Mouse (Mus musculus) Patski (cell line): Measurements from ENCODE around the gene Fam213a. TPM values are rescaled to one million over a fixed set of nuclear protein-coding genes. Genes with fewer than 3 reads are reported as not detected.

Experiments
- ATAC-seq: fragments of 100-300 bp; one replicate; pipeline ENCODE4 v1.8.0; 2021
- CTCF ChIA-PET: fragments of 350-600 bp; sonication (Branson Sonifier 250); formaldehyde crosslinking; loops from one replicate; lab custom pipeline; 2022; ENCODE audit warnings: inconsistent platforms; lab: Charles Lee
- POLR2A ChIA-PET: fragments of 350-600 bp; sonication (Branson Sonifier 250); formaldehyde crosslinking; loops from one replicate; lab custom pipeline; 2022; ENCODE audit warnings: antibody characterized with exemption, inconsistent platforms; lab: Charles Lee
- DNase-seq: peaks from one replicate; pipeline ENCODE4 v3.0.0-alpha.2; 2011; ENCODE audit warnings: low read depth, low spot score
- H3K27me3 ChIP-seq: fragments of 371-371 bp; one replicate; pipeline ENCODE4 v1.5.1; 2021
- CTCF ChIP-seq: fragments of 100-300 bp; IDR thresholded peaks from one replicate; pipeline ENCODE4 v1.5.1; 2021
- in situ Hi-C: fragments of 300-500 bp; cut with MboI; formaldehyde crosslinking; loops from 3 replicates; pipeline ENCODE4 v1.11.1; 2018; ENCODE audit warnings: low pct_unique_long_range_greater_than_20kb, mixed read lengths
- polyA plus RNA-seq: library from polyadenylated mRNA; unstranded; gene quantifications from one replicate; pipeline ENCODE4 v1.2.3, GENCODE M21; 2021

Gene Fam213a
- polyA plus RNA-seq, 1 experiment from 2014 or later, result 13.2 TPM

GRCm38 (mm10) chr14:40947431-40948394, 65.9 kb downstream of the Fam213a start:
- POLR2A ChIA-PET, result interaction anchor here (1.0 to 1.5 kb wide), 4 partner anchors 8 to 18 kb away, joined by 3 to 12 read pairs (median 4); partner anchors contain the start of gene Tspan14
- no peaks in the 10 kb centered on the region for H3K27me3 ChIP-seq
- CTCF ChIA-PET, result interaction anchor here (0.6 to 4.0 kb wide), 7 partner anchors 10 to 88 kb away, joined by 3 to 21 read pairs (median 4); no protein-coding TSS in a partner anchor
- DNase-seq, result no peak
- no peak for ATAC-seq
- TF ChIP-seq CTCF, result no peak
- in situ Hi-C loops, result no loop called here

DNA sequence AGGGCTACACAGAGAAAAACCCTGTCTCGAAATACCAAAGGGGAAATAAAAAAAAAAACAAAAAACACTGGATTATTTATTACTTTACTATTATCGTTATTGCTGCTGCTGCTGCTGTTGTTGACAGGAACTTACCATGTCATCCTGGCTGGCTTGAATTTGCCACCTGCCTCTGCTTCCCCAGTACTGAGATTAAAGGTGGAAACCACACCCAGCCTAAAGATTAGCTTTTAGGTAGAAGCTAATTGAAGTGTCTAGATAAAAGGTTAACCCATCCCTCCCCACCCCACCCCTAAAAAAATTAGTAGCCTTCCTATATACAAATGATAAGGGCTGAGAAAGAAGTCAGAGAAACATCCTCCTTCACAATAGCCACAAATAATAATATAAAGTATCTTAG, 69.8 kb downstream of the Fam213a start:
- ChIA-PET POLR2A (no interaction called here), CTCF (no interaction called here)
- no peak for ATAC-seq
- in situ Hi-C loops, result no loop called here
- TF ChIP-seq CTCF, result no peak
- no peaks in the 10 kb centered on the region for H3K27me3 ChIP-seq
- DNase-seq, result no peak

Other genes starting within 250 kb of the Fam213a start
- 0.17 TPM for gene Sh2d4b, start 120.5 kb downstream of the Fam213a start, polyA plus RNA-seq
- gene Tspan14, start 47.0 kb downstream of the Fam213a start, polyA plus RNA-seq, result 59.0 TPM
- 0.26 TPM for gene Dydc2, start 55.4 kb upstream of the Fam213a start, polyA plus RNA-seq
- not detected for gene Dydc1, start 59.1 kb upstream of the Fam213a start, polyA plus RNA-seq
- gene Mat1a, start 91.2 kb upstream of the Fam213a start, polyA plus RNA-seq, result not detected
- not detected for gene Sftpa1, start 118.0 kb upstream of the Fam213a start, polyA plus RNA-seq
- not detected for gene Mbl1, start 137.7 kb upstream of the Fam213a start, polyA plus RNA-seq
- gene Sftpd, start 171.4 kb upstream of the Fam213a start, polyA plus RNA-seq, result not detected